Mouse (Mus musculus) olfactory bulb, adult 2 months (tissue): ENCODE results near the gene Fam114a2.

Experiments used
- CTCF ChIP-seq: fragments of 200-500 bp; IDR thresholded peaks from 2 replicates; pipeline ENCODE4 v1.5.1; 2012; ENCODE audit warnings: low read depth, mild to moderate bottlenecking, low read length, moderate library complexity; ENCODE audit not compliant: insufficient read depth
- POLR2A ChIP-seq: fragments of 200-500 bp; IDR thresholded peaks from 2 replicates; pipeline ENCODE4 v1.6.1; 2012; ENCODE audit warnings: mild to moderate bottlenecking, low read depth, low read length, moderate library complexity; ENCODE audit not compliant: insufficient read depth

DNA sequence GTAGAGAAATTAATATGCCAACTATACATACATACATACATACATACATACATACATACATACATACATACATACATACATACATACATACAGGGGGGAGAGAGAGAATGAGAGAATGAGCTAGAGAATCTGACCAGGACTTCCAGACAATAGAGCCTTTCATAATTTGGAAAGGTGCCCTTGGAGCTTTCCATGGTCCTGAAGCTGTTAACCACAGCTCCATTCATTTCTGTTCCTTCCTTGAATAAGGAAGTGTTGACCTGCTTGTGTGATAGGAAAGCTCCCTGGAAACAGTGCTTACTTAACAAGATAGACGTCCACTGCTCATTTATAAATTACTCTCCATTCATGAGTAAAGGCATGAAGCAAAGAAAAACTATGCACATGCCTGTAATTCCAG, 84.3 kb downstream of the Fam114a2 start:
- TF ChIP-seq CTCF (no peak), POLR2A (no peak)
